Mouse (Mus musculus) limb, embryonic 11.5 days (tissue): ENCODE data around the gene Spag5. TPM values are rescaled to one million over a fixed set of nuclear protein-coding genes. Genes with fewer than 3 reads are reported as not detected.
A peak's percentile ranks its signal among the peaks of the same experiment; 100 is the strongest.

Experiments used
- ATAC-seq: fragments of 200-750 bp; cut with Nextera tagmentation; 2 replicates; pipeline ENCODE4 v1.8.0; 2017; ENCODE audit warnings: low read depth; ENCODE audit not compliant: insufficient number of reproducible peaks, low FRiP score, low TSS enrichment
- DNase-seq: peaks from one replicate; pipeline ENCODE4 v3.0.0-alpha.2; 2015; ENCODE audit warnings: low spot score
- H3K27ac ChIP-seq: fragments of 300-500 bp; sonication (generic); replicated peaks from 2 replicates; pipeline ENCODE4 v1.5.1; 2014; ENCODE audit warnings: low read depth, mild to moderate bottlenecking, low read length
- H3K27me3 ChIP-seq: fragments of 300-500 bp; sonication (generic); 2 replicates; pipeline ENCODE4 v1.6.1; 2014; ENCODE audit warnings: mild to moderate bottlenecking, low read length, mixed read lengths; ENCODE audit not compliant: control insufficient read depth, insufficient read depth
- H3K36me3 ChIP-seq: fragments of 300-500 bp; sonication (generic); 2 replicates; pipeline ENCODE4 v1.6.1; 2014; ENCODE audit warnings: mild to moderate bottlenecking, low read length, moderate library complexity, mixed read lengths; ENCODE audit not compliant: control insufficient read depth, insufficient read depth
- H3K4me1 ChIP-seq: fragments of 300-500 bp; sonication (generic); 2 replicates; pipeline ENCODE4 v1.6.1; 2014; ENCODE audit warnings: low read length, mixed read lengths; ENCODE audit not compliant: control insufficient read depth, insufficient read depth
- H3K4me2 ChIP-seq: fragments of 300-500 bp; sonication (generic); 2 replicates; pipeline ENCODE4 v1.6.1; 2014; ENCODE audit warnings: low read depth, mild to moderate bottlenecking, moderate library complexity; ENCODE audit not compliant: severe bottlenecking
- H3K4me3 ChIP-seq: fragments of 300-500 bp; sonication (generic); 2 replicates; pipeline ENCODE4 v1.5.1; 2014; ENCODE audit warnings: low read depth, low read length
- H3K9ac ChIP-seq: fragments of 300-500 bp; sonication (generic); 2 replicates; pipeline ENCODE4 v1.6.1; 2014; ENCODE audit warnings: mild to moderate bottlenecking, low read length
- H3K9me3 ChIP-seq: fragments of 300-500 bp; sonication (generic); 2 replicates; pipeline ENCODE4 v1.6.1; 2016; ENCODE audit warnings: low read length; ENCODE audit not compliant: control insufficient read depth
- WGBS: fragments of 180-500 bp; shearing (Covaris S2); extraction: QIAGEN DNeasy Blood & Tissue Kit; methylation state at CpG from one replicate; pipeline ENCODE4 v1.1.7; 2014; 5-methylcytosine and 5-hydroxymethylcytosine counted together
- polyA plus RNA-seq: library from polyadenylated mRNA; unstranded; fragments of >200 nt; fragmentation: Nextera tagmentation; extraction: Ambion mirVana; gene quantifications from 2 replicates; pipeline ENCODE4 v1.2.1, GENCODE M21; 2014

The Spag5 gene
- polyA plus RNA-seq, 1 experiment from 2014 or later = 65.6 TPM

DNA sequence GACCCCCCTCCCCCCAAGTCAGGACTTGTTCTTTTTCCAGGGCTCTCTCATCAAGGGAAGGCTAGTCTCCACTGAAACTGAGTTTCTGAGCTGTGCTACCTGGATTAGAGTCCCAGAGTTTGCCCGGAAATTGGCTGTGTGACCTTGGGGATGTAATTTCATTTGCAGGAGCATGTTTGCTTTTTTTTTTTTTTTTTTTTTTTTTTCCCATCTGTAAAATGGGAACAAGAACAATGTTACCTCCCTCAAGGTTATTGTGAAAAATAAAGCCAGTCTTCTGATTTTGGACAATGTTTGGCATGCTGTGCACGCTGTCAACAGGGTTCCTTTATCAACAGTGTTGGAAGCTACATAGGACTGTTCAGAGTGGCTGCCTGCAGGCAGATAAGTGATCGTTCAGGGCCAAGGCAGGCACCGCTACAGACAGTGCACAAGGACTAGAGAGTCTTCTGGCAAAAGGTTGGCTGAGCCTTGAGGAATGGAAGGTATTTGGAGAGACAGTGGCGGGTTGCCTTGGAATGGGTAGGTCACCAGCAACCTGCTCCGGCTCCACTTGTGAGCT, 43.1 kb downstream of the Spag5 start:
- DNase-seq (no peak), ATAC-seq (no peak)
- 86% methylated on average over 6 of the region's 6 CpGs for WGBS
- Histone ChIP-seq H3K9ac (peak overlapping the region; percentile 93), H3K4me1 (peaks cover 15% of the 10 kb centered on the region), H3K27me3 (no peaks in the 10 kb centered on the region), H3K36me3 (peaks cover 7% of the 10 kb centered on the region), H3K4me3 (peak overlapping the region; percentile 87), H3K27ac (no peak overlapping the region), H3K9me3 (no peaks in the 10 kb centered on the region), H3K4me2 (peak overlapping the region; percentile 51)

DNA sequence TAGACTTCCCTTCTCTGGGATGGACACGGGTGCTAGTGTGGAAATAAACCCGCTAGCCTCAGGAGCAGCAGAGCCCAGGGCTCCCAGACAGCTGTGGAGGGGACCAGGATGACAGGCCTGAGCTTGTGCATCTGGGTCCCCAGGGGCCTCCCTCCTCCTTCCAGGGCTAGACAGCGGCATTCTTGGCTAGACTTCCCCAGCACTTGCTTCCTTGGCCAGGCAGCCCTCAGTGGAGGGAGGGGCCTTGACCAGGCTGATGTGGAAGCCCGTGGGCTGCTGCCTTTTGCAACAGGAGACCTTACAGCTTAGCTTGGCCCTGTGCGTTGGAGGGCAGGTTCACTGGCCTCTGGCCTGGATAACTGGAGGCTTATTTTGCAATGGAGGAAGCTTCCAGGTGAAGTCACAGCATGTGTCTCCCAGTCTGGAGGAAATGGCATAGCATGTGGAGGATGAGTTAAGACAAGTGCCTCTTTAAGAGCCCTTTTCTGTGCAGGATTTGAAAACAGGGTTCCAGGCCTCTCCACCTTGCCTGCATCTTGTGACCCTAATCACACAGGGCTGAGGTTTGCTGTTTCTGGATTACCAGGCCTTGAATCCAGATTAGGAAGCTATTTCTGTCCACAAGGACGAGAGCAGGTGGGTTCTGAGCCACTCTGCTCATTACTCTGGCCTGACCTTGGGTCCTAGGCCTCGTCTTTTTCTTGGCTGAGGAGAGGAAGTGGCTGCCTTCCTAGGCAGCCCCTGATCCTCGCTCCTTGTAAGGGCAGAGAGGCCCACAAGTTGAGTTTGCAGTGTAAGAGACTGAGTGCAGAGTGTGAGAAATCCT, 43.8 kb downstream of the Spag5 start:
- Histone ChIP-seq H3K4me1 (peaks cover 15% of the 10 kb centered on the region), H3K27ac (no peak overlapping the region), H3K9ac (no peak overlapping the region; the same call in 1 of the 2 replicates), H3K9me3 (no peaks in the 10 kb centered on the region), H3K4me2 (peak overlapping the region; percentile 13), H3K36me3 (peaks cover 5% of the 10 kb centered on the region), H3K27me3 (no peaks in the 10 kb centered on the region), H3K4me3 (no peak overlapping the region)
- ATAC-seq (no peak), DNase-seq (no peak)
- 66% methylated on average over 8 of the region's 8 CpGs for WGBS

DNA sequence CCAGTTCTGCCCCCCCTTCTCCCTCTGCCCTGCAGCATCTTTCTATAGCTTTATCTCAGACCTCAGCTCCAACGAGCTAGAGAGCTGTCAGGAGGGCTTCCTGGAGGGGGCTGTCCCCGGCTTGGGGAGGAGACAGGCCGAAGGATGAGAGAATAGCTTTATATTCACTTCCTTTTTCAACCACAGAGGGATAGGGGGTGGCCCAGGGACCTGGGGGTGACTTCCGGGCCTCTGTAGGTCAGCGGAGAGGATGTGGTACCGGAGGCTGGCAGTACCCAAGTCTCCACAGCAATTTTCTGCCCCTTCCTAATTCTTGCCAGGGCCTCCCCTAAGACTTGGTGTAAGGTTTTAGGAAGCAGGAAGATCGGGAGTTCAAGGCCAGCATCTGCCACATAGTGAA, 44.5 kb downstream of the Spag5 start:
- Histone ChIP-seq H3K27ac (no peak overlapping the region), H3K36me3 (peaks cover 5% of the 10 kb centered on the region), H3K9ac (no peak overlapping the region; the same call in 1 of the 2 replicates), H3K27me3 (no peaks in the 10 kb centered on the region), H3K4me1 (peaks cover 15% of the 10 kb centered on the region), H3K9me3 (no peaks in the 10 kb centered on the region), H3K4me3 (no peak overlapping the region), H3K4me2 (no peak overlapping the region; the same call in 1 of the 2 replicates)
- ATAC-seq = no peak
- WGBS = 82% methylated on average over 7 of the region's 7 CpGs
- DNase-seq = no peak

DNA sequence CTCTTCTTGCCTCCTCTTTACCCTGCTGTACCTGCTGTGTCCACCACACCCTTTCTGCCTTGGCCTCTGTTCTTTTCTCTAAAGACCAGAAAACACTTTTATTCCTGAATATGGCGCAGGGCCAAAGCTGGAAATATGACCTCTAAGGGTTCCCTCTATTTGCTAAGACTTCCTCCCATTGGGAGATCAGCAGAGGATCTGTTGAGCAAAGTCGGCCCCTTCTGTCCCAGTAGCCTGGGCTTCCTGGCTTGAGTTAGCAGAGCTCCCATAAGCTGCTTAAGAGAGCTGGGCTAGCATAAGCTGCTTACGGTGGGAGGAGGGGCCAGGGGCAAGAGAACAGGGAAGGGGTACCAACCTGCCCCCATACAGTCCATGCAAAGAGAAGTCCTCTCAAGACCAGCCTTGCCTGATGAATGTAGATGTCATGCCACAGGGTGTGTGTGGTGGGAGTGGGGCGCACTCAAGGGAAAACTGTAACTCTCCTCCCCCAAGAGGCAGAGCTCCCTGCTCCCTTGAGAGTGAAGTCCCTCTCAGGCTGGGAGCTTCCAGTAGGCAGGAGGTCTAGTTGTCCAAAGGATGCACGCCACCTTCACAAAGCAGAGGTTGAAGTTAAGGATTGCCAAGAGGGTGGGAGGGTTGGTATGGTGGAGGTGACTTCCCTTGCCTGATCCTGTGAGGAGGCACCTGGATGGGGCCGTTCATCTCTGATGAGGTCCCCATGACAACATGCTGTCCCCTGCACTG, 45.2 kb downstream of the Spag5 start:
- Histone ChIP-seq H3K4me1 (peaks cover 15% of the 10 kb centered on the region), H3K9ac (no peak overlapping the region), H3K36me3 (peaks cover 5% of the 10 kb centered on the region), H3K4me2 (no peak overlapping the region), H3K27me3 (no peaks in the 10 kb centered on the region), H3K4me3 (no peak overlapping the region), H3K27ac (no peak overlapping the region), H3K9me3 (no peaks in the 10 kb centered on the region)
- DNase-seq (no peak), ATAC-seq (no peak)
- 87% methylated on average over 6 of the region's 6 CpGs for WGBS

DNA sequence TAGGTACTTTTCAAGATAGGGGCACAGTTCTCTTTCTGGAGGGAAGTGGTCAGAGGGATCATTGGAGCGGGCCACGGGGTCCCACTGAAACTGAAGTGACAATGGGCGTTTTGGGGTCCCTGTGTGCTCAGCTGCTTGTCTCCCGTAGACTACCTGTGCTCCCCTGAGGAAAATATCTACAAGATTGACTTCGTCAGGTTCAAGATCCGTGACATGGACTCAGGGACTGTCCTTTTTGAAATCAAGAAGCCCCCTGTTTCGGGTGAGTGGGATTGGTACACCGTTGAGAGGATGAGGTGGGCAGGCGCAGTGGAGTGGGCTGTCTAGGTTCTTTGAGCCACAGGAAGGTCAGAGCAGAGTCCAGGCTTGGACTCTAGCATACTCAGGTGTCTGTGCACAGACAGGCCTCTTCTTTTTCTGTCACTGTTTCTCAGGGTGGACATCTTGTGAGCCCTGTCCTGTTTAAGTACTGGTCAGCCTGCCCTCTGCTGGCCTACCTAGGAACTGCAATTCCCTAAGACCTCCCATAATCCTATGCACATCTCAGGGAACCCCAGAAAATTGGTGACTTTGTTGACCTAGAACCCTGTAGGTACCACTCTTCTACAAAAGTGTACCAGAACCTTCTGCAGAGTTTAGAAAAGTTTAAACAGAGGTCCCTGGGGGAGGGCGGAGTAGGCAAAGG, 45.9 kb downstream of the Spag5 start:
- ATAC-seq = no peak
- WGBS = 88% methylated on average over 10 of the region's 10 CpGs
- Histone ChIP-seq H3K36me3 (peaks cover 5% of the 10 kb centered on the region), H3K4me1 (peaks cover 15% of the 10 kb centered on the region), H3K9me3 (no peaks in the 10 kb centered on the region), H3K9ac (no peak overlapping the region), H3K4me2 (no peak overlapping the region), H3K27ac (no peak overlapping the region), H3K4me3 (no peak overlapping the region), H3K27me3 (no peaks in the 10 kb centered on the region)
- DNase-seq = peak; percentile 81

DNA sequence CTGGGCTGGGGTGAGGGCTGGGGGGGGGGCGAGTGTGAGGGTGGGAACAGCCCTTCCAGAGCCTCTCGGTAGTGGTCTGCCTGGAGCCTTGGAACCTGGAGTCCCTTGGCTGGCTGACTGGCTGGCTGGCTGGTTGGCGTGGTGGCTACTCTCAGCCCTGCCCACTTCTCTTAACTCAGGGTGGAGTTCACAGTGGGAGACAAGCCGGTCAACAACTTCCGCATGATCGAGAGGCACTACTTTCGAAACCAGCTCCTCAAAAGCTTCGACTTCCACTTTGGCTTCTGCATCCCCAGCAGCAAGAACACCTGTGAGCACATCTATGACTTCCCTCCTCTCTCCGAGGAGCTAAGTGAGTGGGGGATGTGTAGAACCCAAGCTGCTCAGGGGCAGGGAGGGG, 46.6 kb downstream of the Spag5 start:
- Histone ChIP-seq H3K36me3 (peaks cover 5% of the 10 kb centered on the region; the same call in 1 of the 2 replicates), H3K9ac (no peak overlapping the region), H3K9me3 (no peaks in the 10 kb centered on the region), H3K4me3 (no peak overlapping the region), H3K4me1 (peaks cover 15% of the 10 kb centered on the region), H3K27ac (no peak overlapping the region), H3K27me3 (no peaks in the 10 kb centered on the region), H3K4me2 (no peak overlapping the region)
- 79% methylated on average over 9 of the region's 9 CpGs for WGBS
- DNase-seq (no peak), ATAC-seq (no peak)

DNA sequence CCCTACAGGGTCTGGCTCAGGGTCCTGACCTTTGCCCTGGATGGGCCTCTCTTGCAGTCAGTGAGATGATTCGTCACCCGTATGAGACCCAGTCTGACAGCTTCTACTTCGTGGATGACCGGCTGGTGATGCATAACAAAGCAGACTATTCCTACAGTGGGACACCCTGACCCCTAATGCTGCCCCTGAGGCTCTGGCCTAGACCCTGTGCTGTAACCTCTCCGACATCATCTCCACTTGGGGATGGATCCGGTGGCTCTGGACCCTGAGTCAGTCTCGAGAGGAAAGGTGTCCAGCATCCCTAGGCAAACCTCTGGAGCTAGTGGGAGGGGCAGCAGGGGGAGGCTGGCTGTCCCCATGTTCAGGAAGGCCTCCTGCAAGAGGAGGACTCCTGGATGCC, 47.1 kb downstream of the Spag5 start:
- WGBS = 58% methylated on average over 7 of the region's 7 CpGs
- H3K27ac ChIP-seq = no peak overlapping the region
- H3K9me3 ChIP-seq = no peaks in the 10 kb centered on the region
- peaks cover 5% of the 10 kb centered on the region; the same call in 1 of the 2 replicates for H3K36me3 ChIP-seq
- no peak for ATAC-seq
- H3K9ac ChIP-seq = no peak overlapping the region
- H3K27me3 ChIP-seq = no peaks in the 10 kb centered on the region
- H3K4me1 ChIP-seq = peaks cover 15% of the 10 kb centered on the region
- H3K4me2 ChIP-seq = no peak overlapping the region
- no peak overlapping the region for H3K4me3 ChIP-seq
- no peak for DNase-seq
